Mouse (Mus musculus) erythroid progenitor cell, adult 5-6 weeks (primary cell): ENCODE measurements around the gene Olfr1328. TPM values are rescaled to one million over a fixed set of nuclear protein-coding genes. Genes with fewer than 3 reads are reported as not detected.
"Not testable (repeated sequence)": the region's sequence is repeated elsewhere in the genome, so short reads cannot be mapped to it uniquely, and the experiment has no call there.

Experiments
- ATAC-seq: replicated peaks from 2 replicates; pipeline ENCODE4 v1.8.0; 2016; ENCODE audit warnings: moderate number of reproducible peaks, mild to moderate bottlenecking, moderate TSS enrichment, inconsistent platforms; ENCODE audit not compliant: poor library complexity, low FRiP score, severe bottlenecking
- total RNA-seq, 2 experiments: library from RNA; stranded (forward) in 1 of 2; stranded (reverse) in 1 of 2; fragments of 150-400 nt in 1 of 2; fragments of 186-747, 209-891 nt in 1 of 2; gene quantifications; 2 replicates each; pipeline versions ENCODE4 v1.2.3 to v1.2.4; 2015 to 2017; ENCODE audit warnings: low replicate concordance in 2 of 2

Gene Olfr1328
- total RNA-seq (2015; ENCODE audit: low replicate concordance) (not detected in 2 replicates), total RNA-seq (2017; ENCODE audit: low replicate concordance) (not detected in 2 replicates)

GRCm38 (mm10) chr4:118938512-118938911 is at the start of gene Olfr1328:
Gene Olfr1328, minus strand, starts transcription at chr4:118938612.
- ATAC-seq = no peak

DNA sequence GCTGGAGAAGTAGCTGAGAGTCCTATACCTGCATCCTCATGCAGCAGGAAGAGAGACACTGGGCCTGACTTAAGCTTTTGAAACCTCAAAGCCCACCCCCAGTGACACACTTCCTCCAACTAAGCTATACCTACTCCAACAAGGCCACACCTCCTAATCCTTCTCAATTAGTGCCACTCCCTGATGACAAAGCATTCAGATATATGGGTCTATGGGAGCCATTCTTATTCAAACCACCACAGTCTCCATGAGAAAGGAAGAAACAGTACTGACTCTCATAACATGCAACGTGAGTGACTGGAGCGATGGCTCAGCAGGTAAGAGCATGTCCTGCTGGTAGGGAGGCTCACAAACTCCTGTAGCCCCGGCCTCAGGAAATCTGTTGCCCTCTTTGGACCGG is 46.9 kb upstream of the Olfr1328 start:
- no peak for ATAC-seq

- ATAC-seq = no peak
Measured at GRCm38 (mm10) chr4:118973281-118973680, 34.9 kb upstream of the Olfr1328 start.

DNA sequence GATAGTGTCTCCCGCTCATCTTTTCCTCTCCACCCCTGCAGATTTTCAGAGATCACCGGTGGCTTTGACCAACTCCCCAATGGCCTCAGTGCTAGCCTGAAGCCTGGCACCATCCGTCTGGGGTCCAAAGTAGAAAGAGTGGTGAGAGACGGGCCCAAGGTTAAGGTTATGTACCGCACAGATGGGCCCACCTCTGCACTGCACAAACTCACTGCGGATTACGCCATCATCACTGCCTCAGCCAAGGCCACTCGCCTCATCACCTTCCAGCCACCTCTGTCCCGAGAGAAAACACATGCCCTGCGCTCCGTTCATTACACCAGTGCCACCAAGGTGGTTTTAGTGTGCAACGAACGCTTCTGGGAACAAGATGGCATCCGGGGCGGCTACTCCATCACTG is 29.3 kb upstream of the Olfr1328 start:
- no peak for ATAC-seq

DNA sequence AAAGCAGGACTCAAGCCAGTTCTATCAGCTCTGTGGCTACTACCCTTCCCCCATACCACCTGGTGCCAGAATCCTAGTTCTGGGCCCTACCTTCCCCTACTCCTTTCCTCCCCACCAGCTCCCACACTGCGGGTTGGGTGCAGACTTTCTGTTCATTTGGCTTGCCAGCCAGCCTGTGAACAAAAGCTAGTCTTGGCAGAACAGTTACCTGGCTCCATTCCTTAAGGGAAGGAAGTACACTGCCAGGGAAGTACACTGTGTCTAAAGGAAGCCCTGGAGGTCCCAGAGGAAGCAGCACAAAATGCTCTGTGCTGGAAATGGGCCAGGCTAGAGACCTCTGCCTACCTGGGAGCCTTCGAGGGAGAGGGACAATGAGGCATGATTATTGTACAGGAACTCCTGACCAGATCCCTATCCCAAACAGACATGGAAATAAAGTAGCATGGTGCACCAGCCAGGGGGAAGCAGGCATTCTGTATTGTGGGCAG is 22.8 kb upstream of the Olfr1328 start, which contains the start of gene Lao1:
Lao1 (plus strand) TSS at position 438 of the 488 bp plus-strand sequence.
- ATAC-seq = no peak

GRCm38 (mm10) chr4:118958812-118959211 is 20.4 kb upstream of the Olfr1328 start:
- no peak for ATAC-seq

DNA sequence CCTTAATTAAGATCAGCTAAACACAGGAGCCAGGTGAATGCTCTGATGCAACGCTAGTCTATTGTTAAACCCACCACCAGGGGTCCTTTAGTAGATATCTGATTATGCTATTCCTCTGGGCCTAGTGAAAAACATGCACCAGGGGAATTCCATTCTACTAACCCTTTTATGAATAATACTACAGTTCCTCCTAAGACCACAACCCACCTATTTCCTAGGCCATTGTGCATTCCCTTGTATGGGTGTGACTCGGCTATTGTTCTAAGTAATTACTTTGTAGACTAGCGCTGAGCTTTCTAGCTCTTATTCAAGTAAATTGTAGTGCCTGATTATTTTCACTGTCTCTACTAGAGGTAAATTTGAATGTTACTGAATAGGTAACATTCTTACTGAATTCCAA is 7.1 kb downstream of the Olfr1328 start:
- not testable (repeated sequence) for ATAC-seq

- not testable (repeated sequence) for ATAC-seq
Measured at GRCm38 (mm10) chr4:118917365-118917764, 21.0 kb downstream of the Olfr1328 start, which contains the start of gene Olfr1329. Gene Olfr1329, minus strand, starts transcription at chr4:118917465.

GRCm38 (mm10) chr4:118901981-118902380 is 36.4 kb downstream of the Olfr1328 start:
- no peak for ATAC-seq

DNA sequence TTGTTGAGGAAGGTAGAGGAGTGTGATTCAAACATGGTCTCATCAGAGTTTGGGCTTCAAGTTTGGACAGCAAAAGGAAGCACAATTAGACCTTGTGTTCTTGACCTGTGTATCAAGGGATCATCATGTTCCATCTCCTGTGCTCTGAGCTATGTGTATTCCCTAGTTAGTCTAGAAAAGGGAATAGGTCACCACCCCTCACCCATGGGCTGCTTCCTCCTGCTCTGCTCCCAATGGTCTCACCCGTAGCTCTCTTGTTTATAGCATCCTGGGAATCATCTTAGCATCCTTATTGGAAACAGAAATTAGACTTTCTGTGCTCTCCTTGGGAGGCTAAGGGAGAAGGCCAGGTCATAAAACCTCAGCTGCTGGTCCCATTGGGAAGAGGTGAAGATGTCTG is 50.1 kb downstream of the Olfr1328 start, which contains the start of gene Olfr1330:
Olfr1330 (plus strand) TSS at position 301 of the 400 bp plus-strand sequence.
- no peak for ATAC-seq

Other genes starting within 250 kb of the Olfr1328 start
- not detected in 2 replicates for gene Olfr1342, start 245.9 kb downstream of the Olfr1328 start, total RNA-seq (2015; ENCODE audit: low replicate concordance)
- gene Olfr1342, start 245.9 kb downstream of the Olfr1328 start, total RNA-seq (2017; ENCODE audit: low replicate concordance) = not detected in 2 replicates
- not detected in 2 replicates for gene Olfr1341, start 235.1 kb downstream of the Olfr1328 start, total RNA-seq (2015; ENCODE audit: low replicate concordance)
- not detected in 2 replicates for gene Olfr1341, start 235.1 kb downstream of the Olfr1328 start, total RNA-seq (2017; ENCODE audit: low replicate concordance)
- not detected in 2 replicates for gene Olfr1340, start 218.5 kb downstream of the Olfr1328 start, total RNA-seq (2015; ENCODE audit: low replicate concordance)
- not detected in 2 replicates for gene Olfr1340, start 218.5 kb downstream of the Olfr1328 start, total RNA-seq (2017; ENCODE audit: low replicate concordance)
- gene Olfr1339, start 206.4 kb downstream of the Olfr1328 start, total RNA-seq (2015; ENCODE audit: low replicate concordance) = not detected in 2 replicates
- gene Olfr1339, start 206.4 kb downstream of the Olfr1328 start, total RNA-seq (2017; ENCODE audit: low replicate concordance) = not detected in 2 replicates
- not detected in 2 replicates for gene Olfr1338, start 179.9 kb downstream of the Olfr1328 start, total RNA-seq (2015; ENCODE audit: low replicate concordance)
- not detected in 2 replicates for gene Olfr1338, start 179.9 kb downstream of the Olfr1328 start, total RNA-seq (2017; ENCODE audit: low replicate concordance)
- not detected in 2 replicates for gene Olfr1337, start 156.0 kb downstream of the Olfr1328 start, total RNA-seq (2015; ENCODE audit: low replicate concordance)
- not detected in 2 replicates for gene Olfr1337, start 156.0 kb downstream of the Olfr1328 start, total RNA-seq (2017; ENCODE audit: low replicate concordance)
- gene Olfr1335, start 128.7 kb downstream of the Olfr1328 start, total RNA-seq (2015; ENCODE audit: low replicate concordance) = not detected in 2 replicates
- gene Olfr1335, start 128.7 kb downstream of the Olfr1328 start, total RNA-seq (2017; ENCODE audit: low replicate concordance) = not detected in 2 replicates
- gene Olfr1333, start 102.3 kb downstream of the Olfr1328 start, total RNA-seq (2015; ENCODE audit: low replicate concordance) = not detected in 2 replicates
- gene Olfr1333, start 102.3 kb downstream of the Olfr1328 start, total RNA-seq (2017; ENCODE audit: low replicate concordance) = not detected in 2 replicates
- not detected in 2 replicates for gene Olfr1331, start 74.0 kb downstream of the Olfr1328 start, total RNA-seq (2015; ENCODE audit: low replicate concordance)
- not detected in 2 replicates for gene Olfr1331, start 74.0 kb downstream of the Olfr1328 start, total RNA-seq (2017; ENCODE audit: low replicate concordance)
- gene Olfr1330, start 50.0 kb downstream of the Olfr1328 start, total RNA-seq (2015; ENCODE audit: low replicate concordance) = not detected in 2 replicates
- gene Olfr1330, start 50.0 kb downstream of the Olfr1328 start, total RNA-seq (2017; ENCODE audit: low replicate concordance) = not detected in 2 replicates
- not detected in 2 replicates for gene Olfr1329, start 21.1 kb downstream of the Olfr1328 start, total RNA-seq (2015; ENCODE audit: low replicate concordance)
- gene Olfr1329, start 21.1 kb downstream of the Olfr1328 start, total RNA-seq (2017; ENCODE audit: low replicate concordance) = not detected in 2 replicates
- gene Lao1, start 23.0 kb upstream of the Olfr1328 start, total RNA-seq (2015; ENCODE audit: low replicate concordance) = not detected in 2 replicates
- gene Lao1, start 23.0 kb upstream of the Olfr1328 start, total RNA-seq (2017; ENCODE audit: low replicate concordance) = not detected in 2 replicates
- gene Slc2a1, start 170.1 kb upstream of the Olfr1328 start, total RNA-seq (2015; ENCODE audit: low replicate concordance) = 1.1 and 5.4 TPM in 2 replicates
- gene Slc2a1, start 170.1 kb upstream of the Olfr1328 start, total RNA-seq (2017; ENCODE audit: low replicate concordance) = 1.0 TPM in 1 of 2 replicates, not detected in the other
- gene Zfp691, start 235.6 kb upstream of the Olfr1328 start, total RNA-seq (2015; ENCODE audit: low replicate concordance) = 2.2 and 4.6 TPM in 2 replicates
- 2.2 and 8.5 TPM in 2 replicates for gene Zfp691, start 235.6 kb upstream of the Olfr1328 start, total RNA-seq (2017; ENCODE audit: low replicate concordance)